ENCODE assay signal across 8 mouse cellular contexts in the genomic region with DNA sequence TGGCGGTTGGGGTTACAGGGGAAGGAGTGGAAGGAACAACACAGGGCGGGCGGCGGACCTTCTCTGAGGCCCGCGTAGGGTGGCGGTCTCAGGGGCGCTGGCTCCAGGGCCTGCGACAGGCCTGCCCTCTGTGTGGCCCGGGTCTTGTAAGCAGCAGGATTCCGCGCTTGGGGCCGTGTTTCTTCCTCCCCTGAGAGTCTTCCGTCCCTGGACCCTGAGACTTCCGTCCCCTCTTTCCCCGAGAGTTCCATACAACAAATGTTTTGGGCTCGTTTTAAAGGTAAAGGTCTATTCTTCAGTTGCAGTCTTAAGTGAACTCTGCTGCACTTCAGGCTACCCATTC. TPM values are rescaled to one million over a fixed set of nuclear protein-coding genes. Genes with fewer than 3 reads are reported as not detected.
DNase-seq lines count a peak whose midpoint lies in the region; ATAC-seq and TF ChIP-seq lines count a peak whose summit lies in the region.

No protein-coding gene starts in this region.

- under 1% methylated on average over 11 of the region's 17 CpGs for WGBS in lung, embryonic 16.5 days
- 0% methylated on average over 16 of the region's 17 CpGs for WGBS in limb, embryonic 12.5 days
- 0% methylated on average over 16 of the region's 17 CpGs for WGBS in olfactory bulb, adult 2 months

- H3K4me3 ChIP-seq in lung, embryonic 16.5 days (ENCODE audit: low read length), result peak overlapping the region; percentile 76
- peak overlapping the region; percentile 72 for H3K4me3 ChIP-seq in limb, embryonic 12.5 days (replicated peaks)
- H3K4me3 ChIP-seq in olfactory bulb, adult 2 months (ENCODE audit: insufficient read depth, low read depth, low read length), result peak overlapping the region; percentile 73

- peak overlapping the region; percentile 91 for H3K9ac ChIP-seq in lung, embryonic 16.5 days (ENCODE audit: low read length)
- peak overlapping the region; percentile 86 for H3K9ac ChIP-seq in limb, embryonic 12.5 days (replicated peaks)

- ATAC-seq in lung, embryonic 16.5 days (ENCODE audit: low read depth), result peak; percentile 88
- peak; percentile 22; the same call in 1 of the 2 replicates for ATAC-seq in erythroblast, adult 5-6 weeks (replicated peaks; ENCODE audit: low FRiP score, poor library complexity, severe bottlenecking)
- ATAC-seq in limb, embryonic 12.5 days (ENCODE audit: insufficient number of reproducible peaks, insufficient read depth, low FRiP score, low TSS enrichment, low read depth), result no peak
- no peak for ATAC-seq in monocyte, adult 5-6 weeks (replicated peaks; ENCODE audit: insufficient number of reproducible peaks, low FRiP score, low TSS enrichment, poor library complexity, severe bottlenecking)

- H3K4me1 ChIP-seq in lung, embryonic 16.5 days (replicated peaks; ENCODE audit: control insufficient read depth, insufficient read depth, low read length), result peaks cover 11% of the 10 kb centered on the region
- H3K4me1 ChIP-seq in limb, embryonic 12.5 days (replicated peaks), result peaks cover 12% of the 10 kb centered on the region
- H3K4me1 ChIP-seq in olfactory bulb, adult 2 months (ENCODE audit: control insufficient read depth, insufficient read depth, low read length), result peaks cover 5% of the 10 kb centered on the region

- peak overlapping the region; percentile 88 for H3K27ac ChIP-seq in lung, embryonic 16.5 days (ENCODE audit: low read length)
- H3K27ac ChIP-seq in limb, embryonic 12.5 days, result peak overlapping the region; percentile 85
- peak overlapping the region; percentile 40; the same call in 1 of the 2 replicates for H3K27ac ChIP-seq in olfactory bulb, adult 2 months (ENCODE audit: insufficient read depth, low read depth, low read length)

- no peak for TF ChIP-seq POLR2A in olfactory bulb, adult 2 months (IDR thresholded peaks at IDR 0.05; ENCODE audit: insufficient read depth, low read depth, low read length)

- intact Hi-C loops in gastrocnemius, postnatal 14 days (cut with DNase I; ENCODE audit: low total_unique reads), result no loop called here

- H3K9me3 ChIP-seq in lung, embryonic 16.5 days (ENCODE audit: control insufficient read depth, low read length), result no peaks in the 10 kb centered on the region
- no peaks in the 10 kb centered on the region for H3K9me3 ChIP-seq in limb, embryonic 12.5 days

- H3K36me3 ChIP-seq in lung, embryonic 16.5 days (ENCODE audit: control insufficient read depth, insufficient read depth, low read length), result peaks cover 16% of the 10 kb centered on the region
- H3K36me3 ChIP-seq in limb, embryonic 12.5 days, result peaks cover 37% of the 10 kb centered on the region

- H3K27me3 ChIP-seq in lung, embryonic 16.5 days (ENCODE audit: control insufficient read depth, insufficient read depth, low read depth, low read length), result no peaks in the 10 kb centered on the region
- H3K27me3 ChIP-seq in limb, embryonic 12.5 days, result no peaks in the 10 kb centered on the region

- no peak for TF ChIP-seq CTCF in olfactory bulb, adult 2 months (IDR thresholded peaks at IDR 0.05; ENCODE audit: insufficient read depth, low read depth, low read length)

- H3K4me2 ChIP-seq in lung, embryonic 16.5 days (ENCODE audit: low read depth, low read length), result peak overlapping the region; percentile 71
- peak overlapping the region; percentile 57 for H3K4me2 ChIP-seq in limb, embryonic 12.5 days

- DNase-seq in lung, postnatal 25 days (ENCODE audit: low spot score), result no peak
- no peak for DNase-seq in gastrocnemius, postnatal 14 days
- no peak for DNase-seq in right cerebral cortex, adult 2 months (ENCODE audit: low spot score in 2 of 2)

RNA-seq across cellular contexts. Expression of a gene that starts 0.2 kb away (rescaled TPM):
- 53.2 and 55.8 TPM in 2 replicates for polyA plus RNA-seq in lung, embryonic 16.5 days (2015; fragmentation: Nextera tagmentation; extraction: Ambion mirVana)
- total RNA-seq in erythroblast, adult 5-6 weeks (2015; ENCODE audit: low replicate concordance), result 10.4 and 11.7 TPM in 2 replicates
- total RNA-seq in erythroblast, adult 5-6 weeks (2017; ENCODE audit: low replicate concordance), result 7.5 and 7.8 TPM in 2 replicates
- 60.2 and 65.5 TPM in 2 replicates for polyA plus RNA-seq in limb, embryonic 12.5 days (2016; fragmentation: Nextera tagmentation; extraction: Ambion mirVana)
- polyA plus RNA-seq in olfactory bulb, adult 2 months (2012; ENCODE audit: insufficient read depth, insufficient read length, low replicate concordance, missing spikeins), result not detected in 2 replicates
- 17.2 to 23.3 TPM (median 19.5 TPM) in 3 replicates for total RNA-seq in monocyte, adult 5-6 weeks (2017)
- 10 to 100 TPM; 21.7 to 23.4 TPM for total RNA-seq in gastrocnemius, postnatal 14 days (2021)

RNA-seq across cellular contexts. Expression of a gene that starts 9.5 kb away (rescaled TPM):
- polyA plus RNA-seq in lung, embryonic 16.5 days (2015; fragmentation: Nextera tagmentation; extraction: Ambion mirVana), result 0.06 and 0.08 TPM in 2 replicates
- total RNA-seq in erythroblast, adult 5-6 weeks (2015; ENCODE audit: low replicate concordance), result not detected in 2 replicates
- total RNA-seq in erythroblast, adult 5-6 weeks (2017; ENCODE audit: low replicate concordance), result 0.68 and 0.70 TPM in 2 replicates
- polyA plus RNA-seq in limb, embryonic 12.5 days (2016; fragmentation: Nextera tagmentation; extraction: Ambion mirVana), result 0.08 and 0.09 TPM in 2 replicates
- not detected in 2 replicates for polyA plus RNA-seq in olfactory bulb, adult 2 months (2012; ENCODE audit: insufficient read depth, insufficient read length, low replicate concordance, missing spikeins)
- total RNA-seq in monocyte, adult 5-6 weeks (2017), result 0.19 to 0.29 TPM (median 0.21 TPM) in 3 replicates
- total RNA-seq in gastrocnemius, postnatal 14 days (2021), result under 1 TPM in 1 of 2 experiments, not detected in 1; 0.04 TPM

Comparison
In these comparisons a context has a peak if more than half of its experiments do, and no peak if none do; other contexts are left out.
1. ATAC-seq: peak in lung, embryonic 16.5 days (single experiment) and erythroblast, adult 5-6 weeks (single experiment); none in limb, embryonic 12.5 days (single experiment) and monocyte, adult 5-6 weeks (single experiment).
2. Peak in every context shown above with its lines, with median percentiles within 50 percentile points of each other: H3K27ac ChIP-seq and H3K4me3 ChIP-seq.